Mouse (Mus musculus): ENCODE data around the gene Man1c1.

GRCm38 (mm10) chr4:134745900-134746661 is 42.0 kb upstream of the Man1c1 start:
- no peak for TF ChIP-seq CTCF (IDR thresholded peaks at IDR 0.05; ENCODE audit: low read depth, low read length)
- TF ChIP-seq GATA1 (IDR thresholded peaks at IDR 0.05; ENCODE audit: borderline replicate concordance, low read length), result no peak
- no peak for TF ChIP-seq TAL1 (conservative IDR thresholded peaks at IDR 0.05; ENCODE audit: low read depth, low read length)
- no peak for TF ChIP-seq GATA2 (IDR thresholded peaks at IDR 0.05; ENCODE audit: borderline replicate concordance, low read depth, low read length)

Measured in G1E (cell line).